11 mouse cellular contexts compared by ENCODE assay signal in the genomic region with DNA sequence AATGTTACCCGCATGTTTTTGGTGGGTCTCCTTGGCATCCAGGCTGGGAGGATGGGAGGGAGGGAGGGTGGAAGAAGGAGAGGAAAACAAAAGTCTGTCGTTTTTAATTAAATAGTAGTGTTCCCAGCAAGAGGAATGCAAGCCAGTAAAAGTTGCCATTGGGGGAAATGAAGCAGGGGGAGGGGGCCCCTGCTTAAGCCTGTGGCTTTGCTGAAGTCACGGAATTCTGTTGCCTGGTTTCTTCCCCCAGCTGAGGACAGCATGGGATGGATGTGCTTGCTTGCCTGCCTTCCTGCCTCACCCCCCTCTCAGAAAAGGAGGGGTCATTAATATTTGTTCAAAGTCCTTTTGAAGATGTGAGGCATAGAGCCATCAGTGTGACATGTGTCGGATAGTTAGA. TPM values are rescaled to one million over a fixed set of nuclear protein-coding genes. Genes with fewer than 3 reads are reported as not detected.
A peak's percentile ranks its signal among the peaks of the same experiment; 100 is the strongest.
DNase-seq lines count a peak whose midpoint lies in the region; ATAC-seq and TF ChIP-seq lines count a peak whose summit lies in the region.
"Had no signal": no experiment of that assay in that cellular context is flagged by ENCODE, and none has a peak within 500 bp of the region (broad histone marks: within the 10 kb centered on the region; RNA-seq: fewer than 3 reads in every experiment).

No protein-coding gene starts in this region.

- DNase-seq in neural tube, embryonic 11.5 days (ENCODE audit: low spot score), result peak; percentile 51
- DNase-seq in neural tube, embryonic 10.5 days (ENCODE audit: extremely low spot score, low spot score), result no peak
- DNase-seq in limb, embryonic 14.5 days (ENCODE audit: low spot score), result peak; percentile 45
- DNase-seq in stomach, postnatal 0 days (ENCODE audit: low spot score), result no peak
- no peak for DNase-seq in kidney, adult 9 months
- DNase-seq in right cerebral cortex, adult 18-20 months, result no peak
- DNase-seq: adrenal gland, postnatal 25 days; right cerebral cortex, postnatal 4 days had no signal

- WGBS in neural tube, embryonic 11.5 days, result 11% methylated on average over 4 of the region's 4 CpGs
- WGBS in forebrain, embryonic 16.5 days, result 16% methylated on average over 4 of the region's 4 CpGs
- WGBS in limb, embryonic 14.5 days, result 2% methylated on average over 4 of the region's 4 CpGs
- 31% methylated on average over 4 of the region's 4 CpGs for WGBS in stomach, postnatal 0 days

- no peak overlapping the region for H3K9ac ChIP-seq in neural tube, embryonic 11.5 days (ENCODE audit: low read length)
- H3K9ac ChIP-seq in forebrain, embryonic 16.5 days (replicated peaks; ENCODE audit: low read depth, low read length), result no peak overlapping the region
- H3K9ac ChIP-seq in limb, embryonic 14.5 days (ENCODE audit: low read depth, low read length, severe bottlenecking), result no peak overlapping the region
- H3K9ac ChIP-seq in stomach, postnatal 0 days (ENCODE audit: low read length), result no peak overlapping the region

- no peak overlapping the region for H3K4me3 ChIP-seq in neural tube, embryonic 11.5 days (ENCODE audit: low read depth, low read length)
- H3K4me3 ChIP-seq in forebrain, embryonic 16.5 days (replicated peaks; ENCODE audit: low read length), result no peak overlapping the region
- peak overlapping the region; percentile 87; the same call in 1 of the 2 replicates for H3K4me3 ChIP-seq in limb, embryonic 14.5 days (replicated peaks; ENCODE audit: low read length)
- peak overlapping the region; percentile 6; the same call in 1 of the 2 replicates for H3K4me3 ChIP-seq in stomach, postnatal 0 days (ENCODE audit: low read depth, low read length)

- no peak for ATAC-seq in neural tube, embryonic 11.5 days (ENCODE audit: insufficient read depth, low FRiP score, low TSS enrichment)
- no peak for ATAC-seq in forebrain, embryonic 16.5 days
- ATAC-seq in limb, embryonic 14.5 days (ENCODE audit: low FRiP score, low read depth), result no peak
- ATAC-seq in stomach, postnatal 0 days (ENCODE audit: low FRiP score, low TSS enrichment), result no peak
- no peak for ATAC-seq in frontal cortex, adult (ENCODE audit: low TSS enrichment)

- no peak for TF ChIP-seq EP300 in stomach, postnatal 0 days (optimal IDR thresholded peaks at IDR 0.05)

- no peaks in the 10 kb centered on the region for H3K27me3 ChIP-seq in neural tube, embryonic 11.5 days (ENCODE audit: control insufficient read depth, insufficient read depth, low read length)
- no peaks in the 10 kb centered on the region for H3K27me3 ChIP-seq in forebrain, embryonic 16.5 days (replicated peaks; ENCODE audit: control insufficient read depth, insufficient read depth, low read length)
- H3K27me3 ChIP-seq in limb, embryonic 14.5 days (ENCODE audit: control insufficient read depth, insufficient read depth, low read length), result no peaks in the 10 kb centered on the region
- H3K27me3 ChIP-seq in stomach, postnatal 0 days (ENCODE audit: control insufficient read depth, insufficient read depth, low read length), result no peaks in the 10 kb centered on the region

- H3K36me3 ChIP-seq in neural tube, embryonic 11.5 days (ENCODE audit: control insufficient read depth, insufficient read depth, low read length), result no peaks in the 10 kb centered on the region
- H3K36me3 ChIP-seq in forebrain, embryonic 16.5 days (ENCODE audit: control insufficient read depth, insufficient read depth), result no peaks in the 10 kb centered on the region
- peaks cover 19% of the 10 kb centered on the region for H3K36me3 ChIP-seq in limb, embryonic 14.5 days (ENCODE audit: control insufficient read depth, insufficient read depth, low read length)
- peaks cover 3% of the 10 kb centered on the region; the same call in 1 of the 2 replicates for H3K36me3 ChIP-seq in stomach, postnatal 0 days (ENCODE audit: control insufficient read depth, insufficient read depth, low read length)
- H3K36me3 ChIP-seq: G1E had no signal

- H3K4me1 ChIP-seq in neural tube, embryonic 11.5 days (ENCODE audit: control insufficient read depth, insufficient read depth, low read length), result peaks cover 29% of the 10 kb centered on the region
- H3K4me1 ChIP-seq in forebrain, embryonic 16.5 days (replicated peaks; ENCODE audit: control insufficient read depth, insufficient read depth, low read length), result peaks cover 34% of the 10 kb centered on the region
- peaks cover 52% of the 10 kb centered on the region for H3K4me1 ChIP-seq in limb, embryonic 14.5 days (ENCODE audit: control insufficient read depth, insufficient read depth, low read length)
- no peaks in the 10 kb centered on the region for H3K4me1 ChIP-seq in stomach, postnatal 0 days (replicated peaks; ENCODE audit: control insufficient read depth, insufficient read depth)

- TF ChIP-seq CTCF in stomach, postnatal 0 days (IDR thresholded peaks at IDR 0.05; ENCODE audit: low read depth), result no peak

- peak overlapping the region; percentile 96 for H3K4me2 ChIP-seq in neural tube, embryonic 11.5 days (ENCODE audit: low read depth)
- H3K4me2 ChIP-seq in forebrain, embryonic 16.5 days (ENCODE audit: low read length), result peak overlapping the region; percentile 14
- peak overlapping the region; percentile 70 for H3K4me2 ChIP-seq in limb, embryonic 14.5 days (replicated peaks; ENCODE audit: low read depth, low read length, severe bottlenecking)
- H3K4me2 ChIP-seq in stomach, postnatal 0 days (replicated peaks; ENCODE audit: low read depth), result peak overlapping the region; percentile 77; the same call in 1 of the 2 replicates

- TF ChIP-seq POLR2A in limb, embryonic 14.5 days (IDR thresholded peaks at IDR 0.05; ENCODE audit: borderline replicate concordance, extremely low read depth, insufficient read depth, insufficient read length), result no peak

- H3K27ac ChIP-seq in neural tube, embryonic 11.5 days (ENCODE audit: low read depth, low read length), result no peak overlapping the region
- H3K27ac ChIP-seq in forebrain, embryonic 16.5 days (ENCODE audit: low read length), result no peak overlapping the region
- no peak overlapping the region; the same call in 1 of the 2 replicates for H3K27ac ChIP-seq in limb, embryonic 14.5 days (replicated peaks; ENCODE audit: low read depth, low read length)
- no peak overlapping the region for H3K27ac ChIP-seq in stomach, postnatal 0 days (replicated peaks)

- no peaks in the 10 kb centered on the region for H3K9me3 ChIP-seq in neural tube, embryonic 11.5 days (ENCODE audit: control insufficient read depth, low read length)
- H3K9me3 ChIP-seq in forebrain, embryonic 16.5 days (ENCODE audit: control insufficient read depth, low read length), result no peaks in the 10 kb centered on the region
- H3K9me3 ChIP-seq in limb, embryonic 14.5 days (ENCODE audit: control insufficient read depth, low read length), result no peaks in the 10 kb centered on the region
- no peaks in the 10 kb centered on the region for H3K9me3 ChIP-seq in stomach, postnatal 0 days (ENCODE audit: control insufficient read depth, low read length)

RNA-seq across cellular contexts. Expression of a gene that starts 3.0 kb away (rescaled TPM):
- polyA plus RNA-seq in neural tube, embryonic 11.5 days (2014; fragmentation: Nextera tagmentation; extraction: Ambion mirVana), result 64.7 and 68.7 TPM in 2 replicates
- polyA plus RNA-seq in forebrain, embryonic 16.5 days (2015; fragmentation: Nextera tagmentation; extraction: Ambion mirVana), result 28.3 and 28.5 TPM in 2 replicates
- 48.6 and 61.4 TPM in 2 replicates for polyA plus RNA-seq in limb, embryonic 14.5 days (2012; rRNA removed)
- 53.9 and 66.4 TPM in 2 replicates for polyA plus RNA-seq in limb, embryonic 14.5 days (2014; fragmentation: Nextera tagmentation; extraction: Ambion mirVana)
- 57.4 and 58.8 TPM in 2 replicates for polyA plus RNA-seq in stomach, postnatal 0 days (2015; fragmentation: Nextera tagmentation; extraction: Ambion mirVana)
- polyA plus RNA-seq: G1E had no signal

Comparison
In these comparisons a context has a peak if more than half of its experiments do, and no peak if none do; other contexts are left out.
1. DNase-seq: peak in neural tube, embryonic 11.5 days (single experiment) and limb, embryonic 14.5 days (single experiment); none in neural tube, embryonic 10.5 days (single experiment), stomach, postnatal 0 days (single experiment), kidney, adult 9 months (single experiment) and right cerebral cortex, adult 18-20 months (single experiment).
2. H3K4me2 ChIP-seq: peak in every context shown above with its lines; median percentile 96 in neural tube, embryonic 11.5 days; 77 in stomach, postnatal 0 days; 70 in limb, embryonic 14.5 days; 14 in forebrain, embryonic 16.5 days.
3. H3K4me3 ChIP-seq: peak in limb, embryonic 14.5 days (single experiment) and stomach, postnatal 0 days (single experiment); none in neural tube, embryonic 11.5 days (single experiment) and forebrain, embryonic 16.5 days (single experiment).